Mouse (Mus musculus): ENCODE data around the gene Hmcn2. TPM values are rescaled to one million over a fixed set of nuclear protein-coding genes. Genes with fewer than 3 reads are reported as not detected.

The Hmcn2 gene
- polyA plus RNA-seq, 1 experiment from 2014 or later: 0.64 TPM

DNA sequence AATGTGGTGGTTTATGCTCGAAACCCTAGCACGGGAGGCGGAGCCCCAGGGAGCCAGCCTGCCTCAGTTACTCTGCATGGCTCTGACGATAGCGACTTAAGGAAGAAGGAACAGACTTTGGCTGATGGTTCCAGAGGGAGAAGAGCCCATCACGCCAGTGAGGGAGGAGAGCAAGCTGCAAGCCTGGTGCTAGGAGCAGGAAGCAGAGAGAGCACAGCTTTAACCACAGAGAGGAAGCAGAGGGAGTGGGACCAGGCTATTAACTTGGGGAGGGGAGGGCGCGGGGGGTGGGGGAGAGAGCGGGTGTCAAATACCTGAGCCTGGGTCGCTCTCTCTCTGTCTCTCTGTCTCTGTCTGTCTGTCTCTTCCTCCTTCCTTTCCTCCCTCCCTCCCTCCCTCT, 102.8 kb downstream of the Hmcn2 start:
- Histone ChIP-seq H3K4me3 (replicated peaks) (no peak overlapping the region), H3K36me3 (replicated peaks) (no peaks in the 10 kb centered on the region), H3K9ac (no peak overlapping the region), H3K9me3 (replicated peaks) (no peaks in the 10 kb centered on the region), H3K27ac (replicated peaks) (no peak overlapping the region), H3K4me1 (replicated peaks) (no peaks in the 10 kb centered on the region), H3K27me3 (peaks cover 10% of the 10 kb centered on the region), H3K4me2 (no peak overlapping the region)
- ATAC-seq (ENCODE audit: insufficient read depth): no peak
- 13% methylated on average over 10 of the region's 10 CpGs for WGBS (ENCODE audit: insufficient replicate concordance)

DNA sequence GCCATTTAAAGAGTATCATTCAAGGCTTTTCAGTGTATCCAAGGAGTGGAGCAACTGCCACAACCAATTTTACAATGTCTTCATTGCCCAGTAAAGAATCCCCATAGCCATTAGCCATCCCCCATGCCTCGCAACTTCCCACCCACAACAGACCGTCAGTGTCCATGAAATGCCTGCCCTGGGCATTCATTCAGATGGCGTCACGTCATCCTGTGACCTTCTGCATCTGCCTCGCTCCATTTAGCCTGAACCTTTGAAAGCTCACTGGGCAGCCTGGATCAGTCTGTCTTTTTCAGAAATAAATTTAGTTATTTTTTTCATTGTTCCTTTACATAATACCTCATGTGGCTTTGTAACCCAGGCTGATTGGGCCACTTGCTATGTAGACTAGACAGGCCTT, 103.8 kb downstream of the Hmcn2 start:
- Histone ChIP-seq H3K9ac (no peak overlapping the region), H3K36me3 (replicated peaks) (no peaks in the 10 kb centered on the region), H3K27me3 (peaks cover 10% of the 10 kb centered on the region), H3K9me3 (replicated peaks) (no peaks in the 10 kb centered on the region), H3K27ac (replicated peaks) (no peak overlapping the region), H3K4me2 (no peak overlapping the region), H3K4me3 (replicated peaks) (no peak overlapping the region), H3K4me1 (replicated peaks) (no peaks in the 10 kb centered on the region)
- 64% methylated on average over 5 of the region's 5 CpGs for WGBS (ENCODE audit: insufficient replicate concordance)
- ATAC-seq (ENCODE audit: insufficient read depth): no peak

DNA sequence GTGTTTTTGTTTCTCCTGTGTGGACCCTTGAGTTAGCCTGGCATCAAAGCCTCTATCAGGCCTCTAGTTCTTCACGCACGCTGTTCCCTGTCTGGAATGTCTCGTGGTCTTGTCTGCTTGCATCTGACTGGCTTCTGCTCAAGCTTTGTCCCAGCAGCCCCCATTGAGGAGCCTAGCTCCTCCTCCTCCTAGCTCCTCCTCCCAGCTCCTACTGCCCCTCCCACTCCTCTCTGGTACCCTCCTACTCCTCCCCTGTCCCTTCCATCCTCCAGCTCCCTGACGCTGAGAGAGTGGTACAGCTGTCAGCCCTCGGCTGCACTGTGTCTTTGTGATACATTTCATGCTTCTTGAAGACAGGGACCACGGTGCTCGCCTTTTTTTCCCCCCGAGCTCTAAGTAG, 104.4 kb downstream of the Hmcn2 start:
- WGBS (ENCODE audit: insufficient replicate concordance): 34% methylated on average over 8 of the region's 8 CpGs
- no peaks in the 10 kb centered on the region for H3K4me1 ChIP-seq (replicated peaks)
- ATAC-seq (ENCODE audit: insufficient read depth): no peak

DNA sequence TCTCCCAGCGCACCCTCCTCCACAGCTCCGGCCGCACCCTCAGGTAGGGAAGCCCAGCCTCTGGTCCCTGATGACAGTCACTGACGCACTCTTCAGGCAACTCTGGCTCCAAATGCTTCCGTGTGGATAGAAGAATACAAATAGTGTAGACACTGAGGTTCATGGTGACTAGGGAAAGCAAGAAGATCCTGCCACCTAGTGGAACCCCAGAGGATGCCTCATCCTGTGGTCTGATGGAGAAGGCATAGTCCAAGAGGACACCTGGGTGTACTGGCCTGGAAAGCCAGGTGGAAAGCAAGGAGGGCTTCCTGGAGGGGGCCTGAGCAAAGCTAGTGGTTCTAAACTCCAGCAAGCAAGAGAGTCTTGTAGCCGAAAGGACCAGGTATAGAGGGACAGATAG, 106.7 kb downstream of the Hmcn2 start:
- Histone ChIP-seq H3K36me3 (replicated peaks) (no peaks in the 10 kb centered on the region), H3K4me3 (replicated peaks) (no peak overlapping the region), H3K9me3 (replicated peaks) (no peaks in the 10 kb centered on the region), H3K4me2 (no peak overlapping the region), H3K27ac (replicated peaks) (no peak overlapping the region), H3K27me3 (peaks cover 10% of the 10 kb centered on the region), H3K4me1 (replicated peaks) (no peaks in the 10 kb centered on the region), H3K9ac (no peak overlapping the region)
- no peak for ATAC-seq (ENCODE audit: insufficient read depth)
- WGBS (ENCODE audit: insufficient replicate concordance): 58% methylated on average over 6 of the region's 6 CpGs

More for the DNA sequence above, 104.4 kb downstream of the Hmcn2 start:
- Histone ChIP-seq H3K36me3 (replicated peaks) (no peaks in the 10 kb centered on the region), H3K9ac (no peak overlapping the region), H3K9me3 (replicated peaks) (no peaks in the 10 kb centered on the region), H3K27ac (replicated peaks) (no peak overlapping the region), H3K27me3 (peaks cover 10% of the 10 kb centered on the region), H3K4me2 (no peak overlapping the region), H3K4me3 (replicated peaks) (no peak overlapping the region)

DNA sequence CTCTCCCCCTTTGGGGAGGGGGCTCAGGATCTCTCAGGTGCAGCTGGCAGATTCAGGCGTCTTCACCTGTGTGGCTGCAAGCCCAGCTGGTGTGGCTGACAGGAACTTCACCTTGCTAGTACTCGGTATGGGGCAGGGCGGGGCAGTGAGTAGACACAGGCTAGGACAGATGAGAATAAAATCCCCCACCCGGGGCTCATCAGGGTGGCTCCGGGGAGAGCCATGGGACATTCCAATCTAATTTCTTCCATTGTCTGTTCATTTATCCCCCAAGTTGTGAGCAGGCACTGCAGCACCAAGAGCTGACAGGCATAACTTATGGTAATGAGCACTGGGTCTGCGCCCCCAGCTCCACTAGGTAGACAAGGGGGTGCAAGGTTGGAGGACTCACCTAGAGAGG, 108.4 kb downstream of the Hmcn2 start:
- Histone ChIP-seq H3K27ac (replicated peaks) (no peak overlapping the region), H3K4me2 (no peak overlapping the region), H3K36me3 (replicated peaks) (no peaks in the 10 kb centered on the region), H3K9me3 (replicated peaks) (no peaks in the 10 kb centered on the region), H3K4me3 (replicated peaks) (no peak overlapping the region), H3K27me3 (peaks cover 5% of the 10 kb centered on the region; the same call in 1 of the 2 replicates), H3K9ac (no peak overlapping the region), H3K4me1 (replicated peaks) (no peaks in the 10 kb centered on the region)
- 48% methylated on average over 6 of the region's 6 CpGs for WGBS (ENCODE audit: insufficient replicate concordance)
- ATAC-seq (ENCODE audit: insufficient read depth): no peak

DNA sequence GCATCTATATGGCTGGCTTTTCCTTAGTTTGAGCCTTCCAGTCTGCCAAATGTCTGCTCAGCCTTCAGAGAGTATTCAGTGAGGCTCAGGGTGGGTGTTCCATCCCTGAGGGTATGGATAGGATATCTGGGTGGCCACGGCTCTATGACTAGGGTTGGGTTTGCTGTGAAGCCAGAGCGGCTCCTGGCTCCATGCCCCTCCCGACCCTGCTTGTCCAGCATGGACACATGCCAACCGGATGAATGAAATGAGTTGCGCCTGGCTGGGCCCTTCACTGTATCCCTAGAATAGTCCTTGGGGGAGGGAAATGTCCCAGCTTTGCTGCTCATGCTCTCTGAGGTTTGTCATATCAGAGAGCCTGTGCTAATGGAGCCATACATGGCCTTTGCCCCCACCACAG, 117.3 kb downstream of the Hmcn2 start:
- H3K27ac ChIP-seq (replicated peaks): no peak overlapping the region
- H3K27me3 ChIP-seq: no peaks in the 10 kb centered on the region; the same call in 1 of the 2 replicates
- 0 out of 2 replicates have a peak, but pooled peaks cover 6% of the 10 kb centered on the region for H3K4me1 ChIP-seq (replicated peaks)
- no peak for ATAC-seq (ENCODE audit: insufficient read depth)
- 62% methylated on average over 5 of the region's 5 CpGs for WGBS (ENCODE audit: insufficient replicate concordance)
- no peak overlapping the region for H3K4me3 ChIP-seq (replicated peaks)
- no peaks in the 10 kb centered on the region for H3K9me3 ChIP-seq (replicated peaks)
- H3K9ac ChIP-seq: no peak overlapping the region
- no peak overlapping the region for H3K4me2 ChIP-seq
- H3K36me3 ChIP-seq (replicated peaks): no peaks in the 10 kb centered on the region

DNA sequence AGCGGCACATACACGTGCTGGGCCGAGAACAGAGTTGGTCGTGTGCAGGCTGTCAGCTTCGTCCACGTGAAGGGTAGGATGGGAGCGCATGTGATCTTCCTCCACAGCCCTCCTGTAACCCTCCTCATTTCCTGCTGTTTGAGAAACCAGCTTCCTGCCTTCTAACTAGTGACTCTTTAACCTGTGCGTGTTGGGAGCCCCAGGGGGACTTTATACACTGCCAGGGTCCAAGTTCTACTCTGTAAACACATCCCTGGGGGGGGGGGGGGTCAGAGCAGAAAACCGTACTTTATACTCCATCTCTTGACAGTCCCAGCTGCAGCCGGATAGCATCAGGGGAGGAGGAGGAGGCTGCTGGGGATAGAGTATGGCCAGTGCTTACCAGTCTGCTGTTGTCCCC, 120.5 kb downstream of the Hmcn2 start:
- H3K4me1 ChIP-seq (replicated peaks): peaks cover 12% of the 10 kb centered on the region; the same call in 1 of the 2 replicates
- 37% methylated on average over 10 of the region's 10 CpGs for WGBS (ENCODE audit: insufficient replicate concordance)
- no peaks in the 10 kb centered on the region for H3K36me3 ChIP-seq (replicated peaks)

DNA sequence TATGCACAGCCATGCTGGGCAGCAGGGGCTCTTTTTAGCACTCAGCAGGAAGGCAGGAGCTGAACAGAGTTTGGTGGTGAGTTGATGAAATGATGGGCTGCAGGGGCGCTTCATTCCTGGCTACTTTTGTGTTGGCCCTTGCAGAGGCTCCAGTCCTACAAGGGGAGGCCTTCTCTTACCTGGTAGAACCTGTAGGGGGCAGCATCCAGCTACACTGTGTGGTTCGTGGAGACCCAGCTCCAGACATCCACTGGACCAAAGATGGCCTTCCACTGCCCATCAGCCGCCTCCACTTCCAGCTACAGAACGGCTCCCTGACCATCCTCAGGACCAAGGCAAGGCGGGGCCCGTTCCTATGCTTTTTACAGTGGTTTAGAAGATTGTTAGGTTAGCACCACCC, 121.4 kb downstream of the Hmcn2 start:
- Histone ChIP-seq H3K9ac (no peak overlapping the region), H3K27ac (replicated peaks) (no peak overlapping the region), H3K9me3 (replicated peaks) (no peaks in the 10 kb centered on the region), H3K27me3 (no peaks in the 10 kb centered on the region; the same call in 1 of the 2 replicates), H3K4me1 (replicated peaks) (peaks cover 12% of the 10 kb centered on the region; the same call in 1 of the 2 replicates), H3K4me2 (no peak overlapping the region), H3K36me3 (replicated peaks) (no peaks in the 10 kb centered on the region), H3K4me3 (replicated peaks) (no peak overlapping the region)
- no peak for ATAC-seq (ENCODE audit: insufficient read depth)
- WGBS (ENCODE audit: insufficient replicate concordance): 17% methylated on average over 6 of the region's 6 CpGs

More for the DNA sequence above, 120.5 kb downstream of the Hmcn2 start:
- ATAC-seq (ENCODE audit: insufficient read depth): peak; percentile 68
- no peaks in the 10 kb centered on the region for H3K9me3 ChIP-seq (replicated peaks)
- no peaks in the 10 kb centered on the region; the same call in 1 of the 2 replicates for H3K27me3 ChIP-seq
- no peak overlapping the region for H3K4me2 ChIP-seq
- H3K9ac ChIP-seq: no peak overlapping the region
- H3K4me3 ChIP-seq (replicated peaks): no peak overlapping the region
- no peak overlapping the region for H3K27ac ChIP-seq (replicated peaks)

DNA sequence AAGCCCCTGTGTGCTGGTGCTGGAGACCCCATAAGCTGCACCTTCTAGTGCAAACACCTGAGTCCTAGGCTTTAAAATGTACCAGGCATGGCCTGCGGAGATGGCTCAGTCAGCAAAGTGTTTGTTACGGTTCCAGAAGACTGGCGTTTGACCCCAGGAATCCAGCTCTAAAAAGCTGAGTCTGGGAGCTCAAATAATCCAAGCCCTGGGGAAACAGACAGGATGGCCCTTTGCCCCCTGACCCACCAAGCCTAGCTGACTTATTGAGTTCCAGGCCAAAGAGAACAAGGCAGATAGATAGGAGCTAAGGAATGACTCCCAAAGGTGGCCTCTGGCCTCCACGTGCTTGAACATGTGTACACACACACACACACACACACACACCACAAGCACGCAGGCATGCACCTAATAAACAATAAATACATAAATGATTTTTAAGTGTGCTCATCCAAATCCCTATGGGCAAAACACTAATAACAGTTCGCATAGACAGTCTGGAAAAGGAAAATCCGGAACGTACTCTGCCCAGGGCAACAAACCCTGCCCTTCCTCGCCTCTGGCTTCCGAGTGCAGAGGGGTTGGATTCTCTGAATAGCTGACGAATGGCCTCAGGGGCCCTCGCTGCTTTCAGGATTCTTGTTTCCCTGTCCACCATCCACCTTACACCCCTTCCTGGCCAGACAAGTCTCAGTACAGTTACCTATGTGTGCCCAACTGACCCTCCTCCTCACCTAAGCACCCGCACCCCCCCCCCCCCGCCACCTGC, 123.4 kb downstream of the Hmcn2 start:
- no peak overlapping the region for H3K4me2 ChIP-seq
- no peak overlapping the region for H3K9ac ChIP-seq
- H3K9me3 ChIP-seq (replicated peaks): no peaks in the 10 kb centered on the region
- H3K27ac ChIP-seq (replicated peaks): 0 out of 2 replicates have a peak overlapping the region, but pooled peaks have one; percentile 19
- peaks cover 12% of the 10 kb centered on the region; the same call in 1 of the 2 replicates for H3K4me1 ChIP-seq (replicated peaks)
- no peaks in the 10 kb centered on the region for H3K27me3 ChIP-seq
- H3K36me3 ChIP-seq (replicated peaks): no peaks in the 10 kb centered on the region
- no peak overlapping the region for H3K4me3 ChIP-seq (replicated peaks)
- WGBS (ENCODE audit: insufficient replicate concordance): 59% methylated on average over 14 of the region's 14 CpGs
- no peak for ATAC-seq (ENCODE audit: insufficient read depth)

DNA sequence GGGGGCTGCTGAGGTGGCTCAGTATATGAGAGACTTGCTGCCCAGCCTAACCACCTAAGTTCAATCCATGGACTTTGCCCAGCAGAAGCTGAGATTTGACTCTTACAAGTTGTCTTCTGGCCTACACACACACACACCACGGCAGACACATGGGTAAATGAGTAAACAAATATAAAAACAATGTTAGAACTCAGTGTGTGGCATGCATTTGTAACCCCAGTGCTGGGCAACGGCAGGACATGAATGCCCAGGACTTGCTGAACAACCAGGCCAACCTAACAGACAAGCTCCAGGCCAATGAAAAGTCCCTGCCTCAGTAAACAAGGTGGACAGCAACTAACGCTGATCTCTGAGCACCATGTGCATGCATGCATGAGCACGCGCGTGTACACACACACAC, 125.4 kb downstream of the Hmcn2 start:
- Histone ChIP-seq H3K36me3 (replicated peaks) (no peaks in the 10 kb centered on the region), H3K4me2 (no peak overlapping the region), H3K27ac (replicated peaks) (no peak overlapping the region), H3K9me3 (replicated peaks) (no peaks in the 10 kb centered on the region), H3K4me1 (replicated peaks) (peaks cover 10% of the 10 kb centered on the region; the same call in 1 of the 2 replicates), H3K9ac (no peak overlapping the region), H3K27me3 (no peaks in the 10 kb centered on the region), H3K4me3 (replicated peaks) (no peak overlapping the region)
- WGBS (ENCODE audit: insufficient replicate concordance): 68% methylated on average over 6 of the region's 6 CpGs
- no peak for ATAC-seq (ENCODE audit: insufficient read depth)

DNA sequence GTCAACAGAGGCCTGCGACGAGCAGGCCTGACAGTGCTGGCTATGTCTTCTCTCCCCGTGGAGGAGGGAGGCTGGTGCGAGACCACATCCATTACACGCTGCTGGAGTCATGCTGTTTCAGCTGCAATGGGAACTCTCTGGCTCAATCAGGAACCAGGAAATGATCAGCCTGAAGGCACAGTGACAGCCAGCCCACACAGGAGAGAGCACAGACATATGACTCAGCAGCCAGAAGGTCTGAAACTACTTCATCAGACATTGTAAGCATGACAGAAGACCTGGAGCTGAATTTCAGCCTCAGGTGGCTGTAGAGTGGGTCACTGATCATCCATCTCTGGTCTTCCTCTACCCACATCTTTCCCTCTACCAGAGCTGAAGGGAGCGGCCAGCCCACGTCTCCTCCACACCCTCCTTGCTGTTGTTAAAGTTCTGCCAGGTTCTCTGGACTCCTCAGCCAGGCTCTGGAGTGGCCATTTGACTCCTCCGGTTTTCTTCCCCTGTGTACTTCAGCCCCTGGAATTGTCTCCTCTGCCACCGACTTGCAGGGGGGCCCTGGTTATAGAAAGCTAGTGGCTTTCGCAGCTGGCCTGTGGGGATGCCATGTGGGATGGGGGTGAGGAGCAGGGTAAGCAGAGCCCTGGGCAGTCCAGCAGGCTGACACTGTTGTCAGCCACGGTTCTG, 128.4 kb downstream of the Hmcn2 start:
- Histone ChIP-seq H3K9me3 (replicated peaks) (no peaks in the 10 kb centered on the region), H3K4me1 (replicated peaks) (0 out of 2 replicates have a peak, but pooled peaks cover 2% of the 10 kb centered on the region), H3K27ac (replicated peaks) (no peak overlapping the region), H3K4me3 (replicated peaks) (no peak overlapping the region), H3K4me2 (no peak overlapping the region), H3K9ac (no peak overlapping the region), H3K27me3 (no peaks in the 10 kb centered on the region), H3K36me3 (replicated peaks) (no peaks in the 10 kb centered on the region)
- ATAC-seq (ENCODE audit: insufficient read depth): no peak
- WGBS (ENCODE audit: insufficient replicate concordance): 44% methylated on average over 11 of the region's 11 CpGs

All from liver, embryonic 15.5 days (tissue).